Mouse (Mus musculus) induced T-regulatory cell, adult 2 months (primary cell): Measurements from ENCODE around the gene A930018P22Rik.

Experiments used
- DNase-seq: peaks from one replicate; pipeline ENCODE4 v3.0.0-alpha.2; 2012; ENCODE audit warnings: low read depth

Gene A930018P22Rik

DNA sequence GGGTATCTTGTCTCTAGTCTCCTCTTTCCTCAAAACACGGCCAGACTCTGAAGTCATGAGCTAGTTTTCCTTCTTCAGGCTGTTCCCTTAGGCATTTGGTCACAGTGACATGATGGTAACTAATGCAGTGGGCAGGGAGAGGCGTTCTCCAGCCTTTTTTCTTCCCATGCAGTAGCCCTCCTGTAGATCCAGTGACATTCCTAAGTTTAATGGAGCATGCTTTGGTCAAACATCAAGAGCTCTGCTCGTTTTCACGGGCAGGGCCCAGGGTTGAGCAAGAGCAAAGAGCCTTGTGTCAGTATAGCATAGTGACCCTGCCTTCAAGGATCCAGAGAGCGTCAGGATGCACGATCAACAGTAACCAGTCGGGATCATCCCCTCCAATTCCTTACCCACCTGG lies 40.8 kb downstream of the A930018P22Rik start:
- DNase-seq, result no peak

DNA sequence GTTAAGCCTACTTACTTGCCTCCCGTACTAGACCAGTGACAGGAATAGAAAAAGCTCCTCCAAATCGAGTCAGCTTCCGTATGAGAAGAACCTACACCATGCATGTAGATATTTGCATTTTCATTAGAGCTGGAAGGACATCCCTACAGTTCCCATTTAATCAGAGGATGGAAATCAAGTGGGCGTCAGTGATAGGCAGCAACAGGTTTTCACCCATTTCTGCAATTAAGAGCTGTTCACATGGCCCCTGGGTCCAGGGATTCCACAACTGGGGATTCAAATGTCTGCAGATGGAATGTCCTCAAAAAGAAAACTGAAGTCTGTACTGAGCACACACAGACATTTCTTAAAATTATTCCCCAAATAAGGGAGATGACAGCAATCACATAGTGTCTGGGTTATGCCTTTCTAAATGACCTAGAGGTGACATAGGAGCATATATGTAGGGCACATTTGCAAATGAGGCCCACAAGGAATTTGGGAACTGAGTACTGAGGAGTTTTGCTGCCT lies 41.5 kb downstream of the A930018P22Rik start:
- no peak for DNase-seq

DNA sequence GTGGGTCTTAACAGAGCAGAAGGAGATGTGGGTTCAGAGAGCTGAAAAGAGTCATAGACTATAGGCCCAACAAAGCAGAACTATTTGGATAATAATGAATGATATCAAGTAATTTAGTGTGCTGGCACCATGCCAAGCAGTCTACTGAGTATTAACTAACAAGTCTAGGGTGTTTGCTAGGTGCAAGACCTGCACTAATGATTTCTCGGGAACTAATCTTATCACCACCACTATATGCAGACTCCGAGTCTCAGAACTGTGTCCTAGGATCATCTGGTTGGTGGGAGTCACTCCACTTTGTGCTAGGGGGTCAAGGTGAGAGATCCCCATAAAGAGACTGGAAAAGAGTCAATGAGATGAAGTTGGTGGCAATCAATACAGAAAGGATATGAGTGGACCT lies 43.1 kb downstream of the A930018P22Rik start:
- no peak for DNase-seq

DNA sequence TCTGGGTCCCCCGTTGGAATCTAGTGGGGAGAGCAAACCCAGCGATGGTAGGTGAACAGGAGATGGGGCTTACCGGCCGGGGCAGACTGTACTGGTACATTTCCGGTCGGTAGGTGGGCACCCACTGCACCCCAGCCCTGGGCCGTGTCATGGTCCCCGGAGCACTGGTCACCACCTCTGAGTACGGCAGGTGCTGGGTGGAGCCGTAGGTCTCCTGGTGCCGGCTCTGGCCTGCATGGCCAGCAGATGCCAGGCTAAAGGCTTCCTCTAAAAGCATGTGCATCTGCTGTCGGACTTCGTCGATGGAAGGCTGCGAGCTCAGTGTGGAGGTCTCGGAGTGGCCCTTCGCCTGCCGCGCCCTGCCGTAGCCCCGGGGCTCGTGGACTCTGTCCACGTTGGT lies 45.2 kb downstream of the A930018P22Rik start:
- DNase-seq, result no peak

DNA sequence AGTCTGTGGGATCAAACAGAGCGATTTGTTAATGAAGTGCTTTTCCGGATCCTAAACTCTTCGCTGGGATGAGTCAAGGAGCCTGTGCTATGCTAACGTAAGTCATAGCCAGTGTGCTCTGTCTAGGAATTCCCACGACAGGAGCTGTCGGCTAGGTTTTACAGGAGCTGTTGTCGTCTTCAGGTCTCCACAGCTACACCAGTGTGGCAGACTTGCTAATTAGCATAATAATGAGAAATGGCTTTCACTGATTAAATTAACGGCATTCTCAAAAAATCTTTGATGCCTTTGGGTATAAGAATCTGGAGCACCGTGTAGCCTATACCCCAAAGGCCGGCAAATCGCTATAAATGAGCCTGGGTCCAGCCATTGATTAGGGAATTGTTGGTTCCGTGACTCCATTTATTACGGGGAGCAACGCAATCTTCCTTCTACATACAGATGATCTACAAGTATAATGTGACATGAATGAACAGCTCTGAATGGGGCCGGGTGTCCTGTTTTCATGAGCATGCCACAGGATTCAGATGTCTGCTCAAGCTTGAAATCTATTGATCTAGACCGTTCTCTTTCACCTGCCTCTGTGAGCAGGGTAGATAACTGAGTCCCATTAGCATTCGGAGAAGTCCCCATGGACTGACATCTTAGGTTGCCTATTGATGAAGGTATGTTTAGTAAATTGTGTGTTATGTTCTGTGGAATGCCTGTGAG lies 45.8 kb downstream of the A930018P22Rik start:
- DNase-seq, result no peak

DNA sequence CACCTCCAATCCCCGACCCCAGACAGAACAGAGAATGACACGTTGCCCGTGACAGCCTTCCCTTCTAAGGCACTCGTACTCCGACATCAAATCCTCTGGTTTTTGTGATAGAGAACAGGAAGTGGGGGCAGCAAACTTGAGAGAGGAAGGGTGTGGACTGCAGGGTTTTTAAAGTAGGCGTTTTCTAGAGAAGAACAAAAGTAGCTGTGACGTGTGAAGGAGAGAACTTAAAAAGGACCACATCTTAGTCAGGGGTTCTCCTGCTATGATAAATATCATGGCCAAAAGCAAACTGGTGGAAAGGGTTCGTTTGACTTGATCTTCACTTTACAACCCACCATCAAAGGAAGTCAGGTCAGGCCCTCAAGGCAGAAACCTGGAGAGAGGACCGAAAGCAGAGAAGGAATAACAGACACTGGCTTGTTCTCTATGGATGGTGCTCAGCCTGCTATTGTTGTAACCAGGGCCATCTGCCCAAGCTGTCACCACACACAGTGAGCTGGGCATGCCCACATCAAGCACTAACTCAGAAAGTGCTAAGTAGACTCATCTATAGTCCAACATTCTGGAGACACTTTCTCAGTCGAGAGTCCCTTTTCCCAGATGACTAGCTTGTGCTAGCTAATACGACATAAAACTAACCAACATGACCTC lies 50.3 kb downstream of the A930018P22Rik start:
- DNase-seq, result peak; percentile 87

DNA sequence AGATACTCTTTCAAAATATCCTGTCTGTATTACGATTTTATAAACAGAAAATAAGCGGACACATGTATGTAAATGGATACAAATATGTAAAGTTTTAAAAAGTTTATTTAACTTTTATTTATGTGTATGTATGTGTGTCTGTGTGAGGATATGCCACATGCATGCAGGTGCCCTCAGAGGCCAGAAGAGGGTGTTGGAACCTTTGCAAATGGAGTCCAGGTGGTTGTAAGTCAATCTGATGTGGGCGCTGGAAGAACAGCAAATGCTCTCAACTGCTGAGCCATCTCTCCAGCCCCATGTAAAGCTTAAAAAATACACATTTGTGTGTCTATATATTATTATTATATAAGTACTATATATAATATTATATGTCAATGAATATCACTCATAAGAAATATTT lies 50.9 kb downstream of the A930018P22Rik start:
- DNase-seq, result peak; percentile 39
